Mouse (Mus musculus) cortical plate, adult 2 months (tissue): ENCODE results near the gene Cbx5. TPM values are rescaled to one million over a fixed set of nuclear protein-coding genes. Genes with fewer than 3 reads are reported as not detected.
"Not testable (repeated sequence)": the region's sequence is repeated elsewhere in the genome, so short reads cannot be mapped to it uniquely, and the experiment has no call there.

ENCODE experiments used
- H3K27ac ChIP-seq: fragments of 200-500 bp; 2 replicates; pipeline ENCODE4 v1.5.1; 2012; ENCODE audit warnings: low read length, control low read depth, inconsistent platforms; ENCODE audit not compliant: insufficient read depth
- H3K4me1 ChIP-seq: fragments of 200-500 bp; 2 replicates; pipeline ENCODE4 v1.6.1; 2011; ENCODE audit warnings: low read length; ENCODE audit not compliant: control insufficient read depth, insufficient read depth
- H3K4me3 ChIP-seq: fragments of 200-500 bp; 2 replicates; pipeline ENCODE4 v1.5.1; 2011; ENCODE audit warnings: mild to moderate bottlenecking, low read length, control low read depth; ENCODE audit not compliant: insufficient read depth
- CTCF ChIP-seq: fragments of 200-500 bp; IDR thresholded peaks from 2 replicates; pipeline ENCODE4 v1.5.1; 2011; ENCODE audit warnings: mild to moderate bottlenecking, control low read depth, low read length; ENCODE audit not compliant: insufficient read depth; ENCODE audit errors: extremely low read depth
- POLR2A ChIP-seq: fragments of 200-500 bp; IDR thresholded peaks from 2 replicates; pipeline ENCODE4 v1.6.1; 2011; ENCODE audit warnings: mild to moderate bottlenecking, low read length, control low read depth; ENCODE audit not compliant: insufficient read depth; ENCODE audit errors: extremely low read depth
- polyA plus RNA-seq: library from polyadenylated mRNA; depleted of rRNA; stranded (reverse); fragments of >200 nt; gene quantifications from 2 replicates; pipeline ENCODE4 v1.2.3, GENCODE M21; 2012

Cbx5 gene
- polyA plus RNA-seq, 1 experiment = 72.1 TPM

DNA sequence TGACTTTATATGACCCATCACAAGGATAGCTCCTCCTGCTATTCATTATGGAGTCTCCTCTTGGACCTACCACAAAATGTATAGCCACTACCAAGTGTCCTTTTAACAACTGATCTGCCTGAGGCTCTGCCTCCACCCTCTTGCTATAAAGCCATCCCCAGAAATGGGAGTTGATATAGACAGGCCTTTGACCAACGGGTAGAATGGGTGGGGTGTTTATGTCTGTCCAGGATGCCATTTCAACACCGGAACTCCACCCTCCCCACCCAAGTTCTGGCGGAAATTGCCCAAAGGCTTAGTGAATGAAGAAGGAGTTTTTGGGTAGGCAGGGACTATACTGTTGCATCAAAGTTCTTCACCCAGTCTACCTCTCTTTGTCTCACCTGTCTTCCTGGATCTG lies 13.0 kb upstream of the Cbx5 start:
- no peaks in the 10 kb centered on the region for H3K4me1 ChIP-seq
- no peak overlapping the region for H3K4me3 ChIP-seq
- TF ChIP-seq CTCF (no peak), POLR2A (no peak)
- H3K27ac ChIP-seq = no peak overlapping the region

GRCm38 (mm10) chr15:103251595-103251994 lies 12.0 kb upstream of the Cbx5 start:
- no peak overlapping the region for H3K27ac ChIP-seq
- H3K4me3 ChIP-seq = no peak overlapping the region
- TF ChIP-seq POLR2A (no peak), CTCF (no peak)
- H3K4me1 ChIP-seq = no peaks in the 10 kb centered on the region

DNA sequence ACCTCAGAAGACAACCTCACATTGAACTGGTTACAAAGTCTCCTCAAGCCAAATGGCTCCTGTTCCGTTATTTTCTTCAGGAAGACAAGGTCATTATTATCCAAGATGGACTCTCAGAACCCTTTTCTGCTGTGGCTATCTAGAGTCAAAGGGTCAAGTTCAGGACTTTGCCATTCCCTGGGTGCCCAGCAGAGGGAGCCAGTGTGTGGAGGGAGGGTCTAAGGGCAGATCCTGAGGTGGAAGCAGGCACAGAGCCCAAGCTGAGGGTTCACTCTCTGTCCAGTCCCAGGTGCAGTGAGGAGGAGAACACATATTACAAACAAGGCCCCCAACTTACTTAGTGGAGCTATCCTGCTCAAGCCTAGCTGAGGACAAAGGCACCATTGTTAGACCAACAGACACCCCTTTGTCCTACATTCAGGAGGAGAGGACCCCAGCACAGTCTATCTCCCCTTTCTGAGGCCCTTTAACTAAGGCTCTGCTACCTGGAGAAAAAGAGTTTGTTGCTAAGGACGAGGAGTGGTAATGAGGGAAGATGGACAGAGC lies 10.7 kb upstream of the Cbx5 start:
- TF ChIP-seq POLR2A (no peak), CTCF (peak; percentile 66)
- H3K4me3 ChIP-seq = no peak overlapping the region
- no peak overlapping the region for H3K27ac ChIP-seq
- no peaks in the 10 kb centered on the region for H3K4me1 ChIP-seq

GRCm38 (mm10) chr15:103249511-103249910 lies 9.9 kb upstream of the Cbx5 start:
- H3K27ac ChIP-seq, H3K4me3 ChIP-seq, H3K4me1 ChIP-seq: not testable (repeated sequence)

- no peaks in the 10 kb centered on the region for H3K4me1 ChIP-seq
- TF ChIP-seq CTCF (no peak), POLR2A (no peak)
- no peak overlapping the region for H3K4me3 ChIP-seq
- H3K27ac ChIP-seq = no peak overlapping the region
Measured at GRCm38 (mm10) chr15:103248401-103249313, 9.0 kb upstream of the Cbx5 start.

DNA sequence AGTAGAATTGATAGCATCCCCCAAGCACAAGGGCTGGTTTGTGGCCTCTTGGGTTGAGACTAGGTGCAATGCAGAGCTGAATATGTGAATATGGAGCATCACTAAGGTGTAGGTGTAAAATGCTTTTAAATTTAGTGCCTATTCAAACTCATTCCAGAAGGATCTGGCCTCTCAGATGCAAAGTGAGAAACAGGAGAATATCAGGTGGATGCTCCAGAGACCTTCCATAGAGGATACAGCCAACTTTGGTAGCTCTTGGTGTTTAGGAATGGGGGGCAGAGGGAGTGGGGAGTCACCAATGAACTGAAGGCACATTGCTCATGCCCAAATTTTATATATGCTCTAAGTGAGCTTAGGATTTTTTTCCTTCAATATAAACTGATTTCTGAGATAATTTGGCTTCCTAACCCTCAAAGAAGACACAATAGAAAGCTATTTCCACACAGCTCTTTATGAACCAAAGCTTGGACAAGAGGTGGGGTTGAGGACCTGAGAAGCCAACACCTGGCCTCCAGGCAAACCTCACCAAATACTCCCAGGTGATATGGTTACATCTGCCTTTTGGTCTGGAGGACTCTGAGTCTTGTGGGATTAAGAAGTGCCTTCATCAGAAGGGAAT lies 8.3 kb upstream of the Cbx5 start:
- Histone ChIP-seq H3K4me3 (no peak overlapping the region), H3K27ac (no peak overlapping the region), H3K4me1 (no peaks in the 10 kb centered on the region)
- TF ChIP-seq CTCF (no peak), POLR2A (0 out of 2 replicates have a peak, but pooled peaks have one; percentile 4)

DNA sequence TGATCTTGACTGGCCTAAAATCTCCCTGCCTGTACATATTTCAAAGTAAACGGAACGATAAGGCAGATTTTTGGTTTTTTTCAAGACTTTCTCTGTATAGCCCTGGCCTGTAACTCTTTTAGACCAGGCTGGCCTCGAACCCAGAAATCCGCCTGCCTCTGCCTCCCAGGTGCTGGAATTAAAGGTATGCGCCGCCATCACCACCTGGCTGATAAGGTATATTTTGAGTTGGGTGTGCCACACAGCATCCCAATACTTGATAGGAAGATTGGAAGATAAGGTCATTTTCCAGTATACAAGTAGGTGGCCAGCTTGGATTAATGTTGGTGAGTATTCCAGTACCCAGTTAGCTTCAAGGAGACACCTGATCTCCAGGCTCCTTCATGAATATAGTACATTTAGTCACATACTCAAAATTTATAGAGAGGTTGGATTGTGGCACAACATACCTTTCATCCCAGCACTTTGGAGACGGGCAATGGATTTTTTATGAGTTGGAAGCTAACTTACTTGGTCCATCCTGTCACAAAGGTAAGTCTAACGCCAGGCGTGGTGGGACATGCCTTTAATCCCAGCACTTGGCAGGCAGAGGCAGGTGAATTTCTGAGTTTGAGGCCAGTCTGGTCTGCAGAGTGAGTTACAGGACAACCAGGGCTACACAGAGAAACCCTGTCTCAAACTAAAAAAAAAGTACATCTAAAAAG lies 7.6 kb upstream of the Cbx5 start:
- Histone ChIP-seq H3K27ac (no peak overlapping the region), H3K4me3 (no peak overlapping the region)
- TF ChIP-seq CTCF (no peak), POLR2A (no peak)

GRCm38 (mm10) chr15:103245616-103246015 lies 6.0 kb upstream of the Cbx5 start:
- TF ChIP-seq CTCF (no peak), POLR2A (no peak)
- Histone ChIP-seq H3K27ac (no peak overlapping the region), H3K4me1 (no peaks in the 10 kb centered on the region), H3K4me3 (no peak overlapping the region)

More for the DNA sequence above, 7.6 kb upstream of the Cbx5 start:
- H3K4me1 ChIP-seq = no peaks in the 10 kb centered on the region

DNA sequence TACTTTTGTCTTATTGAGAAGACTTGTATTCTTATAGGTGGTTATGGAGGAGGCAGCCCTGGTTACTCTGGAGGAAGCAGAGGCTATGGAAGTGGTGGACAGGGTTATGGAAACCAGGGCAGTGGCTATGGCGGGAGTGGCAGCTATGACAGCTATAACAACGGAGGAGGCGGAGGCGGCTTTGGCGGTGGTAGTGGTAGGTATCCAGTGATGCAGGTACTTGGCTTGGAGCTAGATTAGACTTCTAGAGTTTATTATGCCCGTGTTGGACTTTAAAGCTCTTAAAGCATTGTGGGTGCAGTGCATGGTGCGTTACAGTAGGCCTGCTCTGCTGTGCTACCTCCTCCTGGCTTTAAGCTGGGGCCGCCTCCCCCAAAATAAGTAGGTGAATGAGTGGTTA lies 3.3 kb upstream of the Cbx5 start:
- Histone ChIP-seq H3K4me1 (no peaks in the 10 kb centered on the region), H3K4me3 (no peak overlapping the region), H3K27ac (no peak overlapping the region)
- TF ChIP-seq POLR2A = no peak
- TF ChIP-seq CTCF = no peak

GRCm38 (mm10) chr15:103241071-103242018 lies 1.7 kb upstream of the Cbx5 start:
- not testable (repeated sequence) for H3K27ac ChIP-seq, H3K4me1 ChIP-seq
- peak overlapping the region; percentile 79 for H3K4me3 ChIP-seq
